Comparison of ENCODE assay signal across 8 mouse cellular contexts in the genomic region with DNA sequence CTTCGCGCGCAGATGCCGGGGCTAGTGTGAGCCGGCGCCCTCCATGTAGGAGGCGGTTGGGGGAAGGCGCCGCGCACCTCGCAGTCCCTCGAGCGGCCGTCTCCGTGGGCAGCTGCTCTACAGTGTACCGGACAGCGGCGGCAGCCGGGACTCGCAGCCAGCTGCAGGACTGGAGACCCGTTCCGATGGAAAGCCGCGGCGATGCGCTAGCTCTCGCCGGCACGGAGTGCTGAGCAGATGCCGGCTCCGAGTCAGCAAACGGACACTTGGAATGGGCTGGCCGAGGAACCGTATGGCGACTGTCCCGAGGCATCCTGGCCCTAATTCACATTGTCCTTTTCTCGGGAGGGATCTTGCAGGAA. TPM values are rescaled to one million over a fixed set of nuclear protein-coding genes. Genes with fewer than 3 reads are reported as not detected.
DNase-seq lines count a peak whose midpoint lies in the region; ATAC-seq and TF ChIP-seq lines count a peak whose summit lies in the region.

No protein-coding gene starts in this region.

- peak overlapping the region; percentile 43 for H3K4me2 ChIP-seq in liver, embryonic 13.5 days
- H3K4me2 ChIP-seq in stomach, postnatal 0 days (replicated peaks; ENCODE audit: low read depth): peak overlapping the region; percentile 55

- no peak for ATAC-seq in liver, embryonic 13.5 days (ENCODE audit: low read depth)
- ATAC-seq in stomach, postnatal 0 days (ENCODE audit: low FRiP score, low TSS enrichment): no peak

- WGBS in liver, embryonic 13.5 days (ENCODE audit: insufficient replicate concordance): under 1% methylated on average over 37 of the region's 37 CpGs
- under 1% methylated on average over 36 of the region's 37 CpGs for WGBS in stomach, postnatal 0 days
- 3% methylated on average over 37 of the region's 37 CpGs for WGBS in thymus, adult 2 months

- TF ChIP-seq CTCF in testis, adult 2 months (IDR thresholded peaks at IDR 0.05; ENCODE audit: control insufficient read depth, insufficient read depth, insufficient replicate concordance, low read depth, low read length): no peak
- TF ChIP-seq CTCF in stomach, postnatal 0 days (IDR thresholded peaks at IDR 0.05; ENCODE audit: low read depth): no peak
- TF ChIP-seq CTCF in thymus, adult 2 months (IDR thresholded peaks at IDR 0.05; ENCODE audit: borderline replicate concordance, control insufficient read depth, extremely low read depth, insufficient read depth, low read length, poor library complexity): no peak

- TF ChIP-seq EP300 in stomach, postnatal 0 days (optimal IDR thresholded peaks at IDR 0.05): no peak

- H3K4me1 ChIP-seq in testis, adult 2 months (ENCODE audit: control insufficient read depth, insufficient read depth, low read length): peaks cover 41% of the 10 kb centered on the region
- peaks cover 4% of the 10 kb centered on the region for H3K4me1 ChIP-seq in liver, embryonic 13.5 days (replicated peaks)
- no peaks in the 10 kb centered on the region for H3K4me1 ChIP-seq in stomach, postnatal 0 days (replicated peaks; ENCODE audit: control insufficient read depth, insufficient read depth)
- H3K4me1 ChIP-seq in thymus, adult 2 months (replicated peaks; ENCODE audit: control insufficient read depth, insufficient read depth, low read length): no peaks in the 10 kb centered on the region

- H3K9me3 ChIP-seq in liver, embryonic 13.5 days (replicated peaks): no peaks in the 10 kb centered on the region
- H3K9me3 ChIP-seq in stomach, postnatal 0 days (ENCODE audit: control insufficient read depth, low read length): peaks cover 3% of the 10 kb centered on the region; the same call in 1 of the 2 replicates

- no peak overlapping the region for H3K9ac ChIP-seq in liver, embryonic 13.5 days
- no peak overlapping the region for H3K9ac ChIP-seq in stomach, postnatal 0 days (ENCODE audit: low read length)

- no peak overlapping the region; the same call in 1 of the 2 replicates for H3K27ac ChIP-seq in testis, adult 2 months (ENCODE audit: control insufficient read depth, insufficient read depth, low read depth, low read length)
- H3K27ac ChIP-seq in liver, embryonic 13.5 days: no peak overlapping the region
- H3K27ac ChIP-seq in stomach, postnatal 0 days (replicated peaks): no peak overlapping the region
- no peak overlapping the region for H3K27ac ChIP-seq in thymus, adult 2 months (ENCODE audit: control insufficient read depth, insufficient read depth, low read length)

- H3K4me3 ChIP-seq in testis, adult 2 months (ENCODE audit: control insufficient read depth, low read depth, low read length): peak overlapping the region; percentile 61
- peak overlapping the region; percentile 32; the same call in 1 of the 2 replicates for H3K4me3 ChIP-seq in liver, embryonic 13.5 days (replicated peaks)
- peak overlapping the region; percentile 35 for H3K4me3 ChIP-seq in stomach, postnatal 0 days (ENCODE audit: low read depth, low read length)
- H3K4me3 ChIP-seq in thymus, adult 2 months (ENCODE audit: control insufficient read depth, insufficient read depth, low read length): no peak overlapping the region

- 0 out of 2 replicates have a peak, but pooled peaks cover 2% of the 10 kb centered on the region for H3K27me3 ChIP-seq in testis, adult 2 months (ENCODE audit: control insufficient read depth, insufficient read depth, low read length)
- H3K27me3 ChIP-seq in liver, embryonic 13.5 days: peaks cover 98% of the 10 kb centered on the region
- peaks cover 62% of the 10 kb centered on the region for H3K27me3 ChIP-seq in stomach, postnatal 0 days (ENCODE audit: control insufficient read depth, insufficient read depth, low read length)
- peaks cover 19% of the 10 kb centered on the region for H3K27me3 ChIP-seq in thymus, adult 2 months (ENCODE audit: control insufficient read depth, insufficient read depth, low read length)

- no peaks in the 10 kb centered on the region for H3K36me3 ChIP-seq in testis, adult 2 months (ENCODE audit: control insufficient read depth, insufficient read depth, low read length)
- H3K36me3 ChIP-seq in liver, embryonic 13.5 days: no peaks in the 10 kb centered on the region
- no peaks in the 10 kb centered on the region for H3K36me3 ChIP-seq in stomach, postnatal 0 days (ENCODE audit: control insufficient read depth, insufficient read depth, low read length)
- no peaks in the 10 kb centered on the region for H3K36me3 ChIP-seq in thymus, adult 2 months (ENCODE audit: control insufficient read depth, insufficient read depth, low read length)

- TF ChIP-seq POLR2A in testis, adult 2 months (IDR thresholded peaks at IDR 0.05; ENCODE audit: control insufficient read depth, low read depth, low read length): no peak
- TF ChIP-seq POLR2A in thymus, adult 2 months (IDR thresholded peaks at IDR 0.05; ENCODE audit: control insufficient read depth, extremely low read depth, insufficient read depth, low read length, poor library complexity): no peak

- peak; percentile 62 for DNase-seq in embryo, embryonic 10 days (ENCODE audit: low spot score)
- DNase-seq in embryo, embryonic 10.5 days (ENCODE audit: low spot score): no peak
- DNase-seq in testis, postnatal 14 days (ENCODE audit: low spot score): no peak
- DNase-seq in liver, embryonic 13.5 days: no peak
- DNase-seq in stomach, postnatal 0 days (ENCODE audit: low spot score): no peak
- DNase-seq in thymus, adult 2 months: no peak
- DNase-seq in spleen, postnatal 10 days (ENCODE audit: low spot score in 2 of 2): no peak

RNA-seq across cellular contexts. Expression of a gene that starts 3.4 kb away (rescaled TPM):
- 19.1 and 24.0 TPM in 2 replicates for polyA plus RNA-seq in testis, adult 2 months (2012; rRNA removed)
- polyA plus RNA-seq in liver, embryonic 13.5 days (2015; fragmentation: Nextera tagmentation; extraction: Ambion mirVana): not detected in 2 replicates
- not detected in 2 replicates for polyA plus RNA-seq in stomach, postnatal 0 days (2015; fragmentation: Nextera tagmentation; extraction: Ambion mirVana)
- 0.24 and 0.80 TPM in 2 replicates for polyA plus RNA-seq in thymus, adult 2 months (2012; rRNA removed)

Comparison
In these comparisons a context has a peak if more than half of its experiments do, and no peak if none do; other contexts are left out.
1. RNA of a gene that starts 3.4 kb away (polyA plus RNA-seq): 19.1 to 24.0 TPM in testis, adult 2 months; 0.24 to 0.80 TPM in thymus, adult 2 months, not detected in liver, embryonic 13.5 days and not detected in stomach, postnatal 0 days; every median in the first group is over 10 times any median in the second.